Mouse (Mus musculus) forebrain, embryonic 14.5 days (tissue): ENCODE results near the gene Rspo3. TPM values are rescaled to one million over a fixed set of nuclear protein-coding genes. Genes with fewer than 3 reads are reported as not detected.
A peak's percentile ranks its signal among the peaks of the same experiment; 100 is the strongest.

ENCODE experiments used
- ATAC-seq: fragments of 200-750 bp; cut with Nextera tagmentation; 2 replicates; pipeline ENCODE4 v1.8.0; 2017; ENCODE audit warnings: mild to moderate bottlenecking, moderate library complexity
- DNase-seq: peaks from one replicate; pipeline ENCODE4 v3.0.0-alpha.2; 2015; ENCODE audit warnings: low spot score
- H3K27ac ChIP-seq: fragments of 300-500 bp; sonication (generic); 2 replicates; pipeline ENCODE4 v1.5.1; 2014; ENCODE audit warnings: low read depth, mild to moderate bottlenecking, control low read depth, low read length, moderate library complexity
- H3K27me3 ChIP-seq: fragments of 300-500 bp; sonication (generic); replicated peaks from 2 replicates; pipeline ENCODE4 v1.6.1; 2014; ENCODE audit warnings: low read length, control low read depth, mixed read lengths; ENCODE audit not compliant: control insufficient read depth, insufficient read depth
- H3K36me3 ChIP-seq: fragments of 300-500 bp; sonication (generic); 2 replicates; pipeline ENCODE4 v1.6.1; 2014; ENCODE audit warnings: low read length, control low read depth; ENCODE audit not compliant: control insufficient read depth, insufficient read depth
- H3K4me1 ChIP-seq: fragments of 300-500 bp; sonication (generic); 2 replicates; pipeline ENCODE4 v1.6.1; 2014; ENCODE audit warnings: antibody characterized with exemption, low read length, control low read depth; ENCODE audit not compliant: control insufficient read depth, insufficient read depth
- H3K4me2 ChIP-seq: fragments of 300-500 bp; sonication (generic); 2 replicates; pipeline ENCODE4 v1.6.1; 2014; ENCODE audit warnings: mild to moderate bottlenecking, control low read depth, low read length
- H3K4me3 ChIP-seq: fragments of 300-500 bp; sonication (generic); 2 replicates; pipeline ENCODE4 v1.5.1; 2014; ENCODE audit warnings: low read depth, low read length, control low read depth
- H3K9ac ChIP-seq: fragments of 300-500 bp; sonication (generic); 2 replicates; pipeline ENCODE4 v1.6.1; 2014; ENCODE audit warnings: mild to moderate bottlenecking, low read length, control low read depth, moderate library complexity
- H3K9me3 ChIP-seq: fragments of 300-500 bp; sonication (generic); replicated peaks from 2 replicates; pipeline ENCODE4 v1.6.1; 2016; ENCODE audit warnings: low read length, control low read depth, mixed read lengths; ENCODE audit not compliant: control insufficient read depth
- WGBS: fragments of 180-500 bp; shearing (Covaris S2); extraction: QIAGEN DNeasy Blood & Tissue Kit; methylation state at CpG from one replicate; pipeline ENCODE4 v1.1.7; 2014; 5-methylcytosine and 5-hydroxymethylcytosine counted together
- polyA plus RNA-seq: library from polyadenylated mRNA; unstranded; fragments of >200 nt; fragmentation: Nextera tagmentation; extraction: Ambion mirVana; gene quantifications from 2 replicates; pipeline ENCODE4 v1.2.1, GENCODE M21; 2014

Rspo3 gene
- polyA plus RNA-seq, 1 experiment from 2014 or later = 21.3 TPM

GRCm38 (mm10) chr10:29402656-29403268 is 132.9 kb downstream of the Rspo3 start:
- no peaks in the 10 kb centered on the region for H3K4me1 ChIP-seq
- no peak overlapping the region for H3K4me2 ChIP-seq
- 26% methylated on average over 8 of the region's 8 CpGs for whole genome bisulfite sequencing
- H3K9ac ChIP-seq = no peak overlapping the region
- H3K27ac ChIP-seq = no peak overlapping the region
- DNase-seq (peak; percentile 63), ATAC-seq (peak; percentile 60; the same call in 1 of the 2 replicates)
- H3K36me3 ChIP-seq = no peaks in the 10 kb centered on the region
- H3K27me3 ChIP-seq = no peaks in the 10 kb centered on the region
- H3K4me3 ChIP-seq = no peak overlapping the region
- H3K9me3 ChIP-seq = no peaks in the 10 kb centered on the region

Other genes with a start within 250 kb of the Rspo3 start
- gene Echdc1, start 222.7 kb downstream of the Rspo3 start, polyA plus RNA-seq = 23.3 and 23.6 TPM in 2 replicates
- gene Rnf146, start 173.4 kb downstream of the Rspo3 start, polyA plus RNA-seq = 71.0 and 80.3 TPM in 2 replicates